ENCODE assay signal across 8 mouse cellular contexts in the genomic region with DNA sequence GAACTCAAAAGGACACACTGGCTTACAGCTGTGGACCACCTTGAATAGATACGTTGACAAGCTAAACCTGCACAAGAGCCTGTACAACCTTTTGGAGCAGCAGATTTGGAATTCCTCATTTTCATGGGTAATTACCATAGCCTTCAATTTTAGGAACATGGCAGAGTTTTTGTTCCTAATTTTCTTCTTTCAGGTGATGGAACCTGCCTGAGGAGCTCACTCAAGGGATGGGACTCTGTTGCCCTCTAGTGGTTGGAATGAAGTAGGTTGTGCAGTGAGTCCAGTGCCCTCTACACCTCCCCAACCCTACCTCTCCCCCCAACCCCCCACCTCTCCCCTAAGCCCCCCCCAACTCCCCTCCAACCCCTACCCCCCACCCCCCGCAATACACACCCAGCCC.
A peak's percentile ranks its signal among the peaks of the same experiment; 100 is the strongest.
DNase-seq lines count a peak whose midpoint lies in the region; TF ChIP-seq lines count a peak whose summit lies in the region.

No protein-coding gene starts in this region.

- no peaks in the 10 kb centered on the region for H3K9me3 ChIP-seq in embryonic facial prominence, embryonic 10.5 days

- DNase-seq in cerebellum, adult 9-10 months = peak; percentile 5
- no peak for DNase-seq in cerebellum, adult 11 months
- DNase-seq in lung, adult 2 months = no peak
- no peak for DNase-seq in lung, postnatal 4 days
- peak; percentile 9 for DNase-seq in embryonic facial prominence, embryonic 10.5 days (ENCODE audit: low spot score)
- DNase-seq in lung, postnatal 36 days = peak; percentile 48
- DNase-seq in urinary bladder, postnatal 10 days (ENCODE audit: low spot score) = no peak
- no peak for DNase-seq in gastrocnemius, postnatal 10 days

- TF ChIP-seq CTCF in lung, adult 2 months (IDR thresholded peaks at IDR 0.05; ENCODE audit: insufficient read depth, low read length) = peak; percentile 51; the same call in 1 of the 2 replicates

- H3K27me3 ChIP-seq in embryonic facial prominence, embryonic 10.5 days (replicated peaks; ENCODE audit: low read depth, poor library complexity, severe bottlenecking) = no peaks in the 10 kb centered on the region

- no peaks in the 10 kb centered on the region for H3K36me3 ChIP-seq in embryonic facial prominence, embryonic 10.5 days (replicated peaks)

- no peaks in the 10 kb centered on the region for H3K4me1 ChIP-seq in lung, adult 2 months (ENCODE audit: control insufficient read depth, insufficient read depth, low read length)
- H3K4me1 ChIP-seq in embryonic facial prominence, embryonic 10.5 days = no peaks in the 10 kb centered on the region

- no peak overlapping the region for H3K27ac ChIP-seq in embryonic facial prominence, embryonic 10.5 days (replicated peaks)

- 84% methylated on average over 2 of the region's 2 CpGs for WGBS in lung, adult 2 months
- WGBS in embryonic facial prominence, embryonic 10.5 days = 74% methylated on average over 2 of the region's 2 CpGs

- TF ChIP-seq POLR2A in lung, adult 2 months (IDR thresholded peaks at IDR 0.05; ENCODE audit: borderline replicate concordance, extremely low read depth, low read depth, low read length) = no peak

- no peak overlapping the region for H3K4me3 ChIP-seq in lung, adult 2 months (replicated peaks; ENCODE audit: extremely low read depth, low read depth, low read length)
- H3K4me3 ChIP-seq in embryonic facial prominence, embryonic 10.5 days = no peak overlapping the region

Comparison
In these comparisons a context has a peak if more than half of its experiments do, and no peak if none do; other contexts are left out.
1. DNase-seq: peak in cerebellum, adult 9-10 months (single experiment), embryonic facial prominence, embryonic 10.5 days (single experiment) and lung, postnatal 36 days (single experiment); none in cerebellum, adult 11 months (single experiment), lung, adult 2 months (single experiment), lung, postnatal 4 days (0 of 2), urinary bladder, postnatal 10 days (single experiment) and gastrocnemius, postnatal 10 days (single experiment).